Mouse (Mus musculus) limb, embryonic 15.5 days (tissue): ENCODE measurements around the gene Sele. TPM values are rescaled to one million over a fixed set of nuclear protein-coding genes. Genes with fewer than 3 reads are reported as not detected.

Experiments used
- polyA plus RNA-seq: library from polyadenylated mRNA; unstranded; fragments of >200 nt; fragmentation: Nextera tagmentation; extraction: Ambion mirVana; gene quantifications from 2 replicates; pipeline ENCODE4 v1.2.1, GENCODE M21; 2015

The Sele gene
- polyA plus RNA-seq, 1 experiment from 2014 or later, result 0.26 TPM

Other genes starting within 250 kb of the Sele start
- gene Scyl3, start 119.1 kb upstream of the Sele start, polyA plus RNA-seq, result 15.6 and 18.4 TPM in 2 replicates
- 16.2 and 17.4 TPM in 2 replicates for gene BC055324, start 53.4 kb upstream of the Sele start, polyA plus RNA-seq
- 8.6 and 9.7 TPM in 2 replicates for gene Mettl18, start 53.3 kb upstream of the Sele start, polyA plus RNA-seq
- gene Sell, start 13.7 kb downstream of the Sele start, polyA plus RNA-seq, result 0.74 and 1.0 TPM in 2 replicates
- gene Selp, start 67.0 kb downstream of the Sele start, polyA plus RNA-seq, result 0.36 and 0.57 TPM in 2 replicates
- 0.24 and 0.36 TPM in 2 replicates for gene F5, start 103.6 kb downstream of the Sele start, polyA plus RNA-seq
- gene Slc19a2, start 200.8 kb downstream of the Sele start, polyA plus RNA-seq, result 11.6 and 11.9 TPM in 2 replicates
- 5.5 and 6.4 TPM in 2 replicates for gene Ccdc181, start 227.4 kb downstream of the Sele start, polyA plus RNA-seq